Mouse (Mus musculus) Patski (cell line): ENCODE results near the gene Brsk1. TPM values are rescaled to one million over a fixed set of nuclear protein-coding genes. Genes with fewer than 3 reads are reported as not detected.

Experiments
- ATAC-seq: fragments of 100-300 bp; one replicate; pipeline ENCODE4 v1.8.0; 2021
- CTCF ChIA-PET: fragments of 350-600 bp; sonication (Branson Sonifier 250); formaldehyde crosslinking; loops from one replicate; lab custom pipeline; 2022; ENCODE audit warnings: inconsistent platforms; lab: Charles Lee
- POLR2A ChIA-PET: fragments of 350-600 bp; sonication (Branson Sonifier 250); formaldehyde crosslinking; loops from one replicate; lab custom pipeline; 2022; ENCODE audit warnings: antibody characterized with exemption, inconsistent platforms; lab: Charles Lee
- DNase-seq: peaks from one replicate; pipeline ENCODE4 v3.0.0-alpha.2; 2011; ENCODE audit warnings: low read depth, low spot score
- H3K27me3 ChIP-seq: fragments of 371-371 bp; one replicate; pipeline ENCODE4 v1.5.1; 2021
- CTCF ChIP-seq: fragments of 100-300 bp; IDR thresholded peaks from one replicate; pipeline ENCODE4 v1.5.1; 2021
- in situ Hi-C: fragments of 300-500 bp; cut with MboI; formaldehyde crosslinking; loops from 3 replicates; pipeline ENCODE4 v1.11.1; 2018; ENCODE audit warnings: low pct_unique_long_range_greater_than_20kb, mixed read lengths
- polyA plus RNA-seq: library from polyadenylated mRNA; unstranded; gene quantifications from one replicate; pipeline ENCODE4 v1.2.3, GENCODE M21; 2021

Brsk1 gene
- polyA plus RNA-seq, 1 experiment from 2014 or later, result 27.9 TPM

- DNase-seq (no peak), ATAC-seq (no peak)
- in situ Hi-C loops, result no loop called here
- CTCF ChIA-PET, result interaction anchor here (1.2 to 2.0 kb wide), 4 partner anchors 9 to 114 kb away, joined by 3 to 7 read pairs (median 4); no protein-coding TSS in a partner anchor
- H3K27me3 ChIP-seq, result no peaks in the 10 kb centered on the region
- no peak for TF ChIP-seq CTCF
- POLR2A ChIA-PET, result interaction anchor here (0.6 kb wide), 2 partner anchors 59 to 87 kb away, joined by 3 to 7 read pairs; no protein-coding TSS in a partner anchor
These were observed 2.6 kb downstream of the Brsk1 start for GRCm38 (mm10) chr7:4693004-4693403.

DNA sequence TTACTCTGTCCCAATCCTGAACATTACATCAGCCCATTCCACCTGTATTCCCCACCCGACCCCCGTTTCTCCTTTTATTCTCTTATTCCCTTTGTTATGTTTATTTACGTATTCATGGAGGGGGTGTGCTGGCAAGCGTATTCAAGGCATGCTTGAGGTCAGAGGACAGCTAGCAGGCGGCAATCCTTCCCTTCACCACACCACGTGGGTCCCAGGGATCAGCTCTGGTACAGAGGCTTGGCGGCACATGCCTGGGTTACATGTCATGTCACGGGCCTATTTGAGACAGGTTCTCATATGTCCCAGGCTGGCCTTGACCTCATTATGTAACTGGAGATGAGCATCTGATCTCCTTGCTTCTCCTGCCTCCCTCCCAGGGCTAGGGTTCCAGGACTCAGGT lies 11.9 kb downstream of the Brsk1 start:
- ATAC-seq (no peak), DNase-seq (no peak)
- POLR2A ChIA-PET, result no interaction called here
- in situ Hi-C loops, result no loop called here
- H3K27me3 ChIP-seq, result no peaks in the 10 kb centered on the region
- no peak for TF ChIP-seq CTCF
- CTCF ChIA-PET, result interaction anchor here (1.4 to 1.8 kb wide), 2 partner anchors 9 to 104 kb away, joined by 3 to 5 read pairs; no protein-coding TSS in a partner anchor

- no peak for ATAC-seq
- no peak for DNase-seq
- H3K27me3 ChIP-seq, result no peaks in the 10 kb centered on the region
- POLR2A ChIA-PET, result no interaction called here
- no peak for TF ChIP-seq CTCF
- in situ Hi-C loops, result no loop called here
- CTCF ChIA-PET, result interaction anchor here (1.8 kb wide), 1 partner anchor 10 kb away, joined by 5 read pairs; no protein-coding TSS in a partner anchor
These were observed 12.8 kb downstream of the Brsk1 start for GRCm38 (mm10) chr7:4703195-4703594.

DNA sequence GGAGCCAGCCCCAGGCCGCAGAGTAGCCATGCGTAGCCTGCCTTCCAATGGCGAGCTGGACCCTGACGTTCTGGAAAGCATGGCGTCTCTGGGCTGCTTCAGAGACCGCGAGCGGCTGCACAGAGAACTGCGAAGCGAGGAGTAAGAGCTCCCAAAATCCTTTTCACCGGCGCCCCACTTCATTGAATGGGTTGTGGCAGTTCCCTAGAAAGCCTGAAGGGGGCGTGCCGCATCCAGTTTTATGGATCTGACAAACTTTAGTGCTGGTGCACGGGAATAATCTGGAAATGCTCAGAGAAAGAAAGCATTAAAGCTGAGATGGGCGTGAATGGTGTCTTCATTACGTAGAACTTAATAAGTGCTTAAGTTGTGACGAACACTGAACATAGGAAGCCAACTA lies 14.7 kb downstream of the Brsk1 start:
- DNase-seq (no peak), ATAC-seq (no peak)
- TF ChIP-seq CTCF, result peak; percentile 80
- ChIA-PET POLR2A (interaction anchor here (0.6 kb wide), 1 partner anchor 58 kb away, joined by 3 read pairs; no protein-coding TSS in a partner anchor), CTCF (interaction anchor here (1.0 to 1.9 kb wide), 7 partner anchors 10 to 102 kb away, joined by 3 to 7 read pairs (median 4); partner anchors contain the start of genes Hspbp1 and Tmem238)
- no peaks in the 10 kb centered on the region for H3K27me3 ChIP-seq
- in situ Hi-C loops, result loop anchor here (5.0 kb wide), 1 partner anchor 92 kb away; no protein-coding TSS in a partner anchor

GRCm38 (mm10) chr7:4712594-4712993 lies 22.2 kb downstream of the Brsk1 start:
- no peak for TF ChIP-seq CTCF
- no peak for DNase-seq
- ChIA-PET POLR2A (interaction anchor here (0.6 kb wide), 1 partner anchor 21 kb away, joined by 3 read pairs; no protein-coding TSS in a partner anchor), CTCF (interaction anchor here (1.2 to 3.2 kb wide), 3 partner anchors 12 to 84 kb away, joined by 3 to 8 read pairs (median 7); partner anchors contain the start of genes Kmt5c and Tmem150b)
- in situ Hi-C loops, result no loop called here
- H3K27me3 ChIP-seq, result no peaks in the 10 kb centered on the region
- no peak for ATAC-seq

DNA sequence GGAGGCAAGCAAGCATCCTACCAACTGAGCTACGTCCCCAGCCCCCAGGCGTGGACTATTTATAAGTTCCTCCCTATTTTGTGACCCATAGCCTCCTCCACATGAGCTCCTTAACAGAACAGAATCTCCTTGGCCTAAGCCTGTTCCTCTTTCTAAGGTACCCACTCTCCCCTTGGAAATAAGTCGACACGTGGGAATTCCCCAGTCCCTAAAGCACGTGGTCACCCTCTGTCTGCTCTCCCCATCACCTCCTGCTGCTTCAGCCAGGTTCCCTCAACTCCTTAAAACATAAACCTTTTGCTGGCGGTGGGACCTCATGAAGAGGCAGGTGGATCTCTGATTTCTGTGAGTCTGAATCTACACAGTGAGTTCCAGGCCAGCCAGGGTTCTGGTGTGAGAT lies 26.6 kb downstream of the Brsk1 start:
- H3K27me3 ChIP-seq, result no peaks in the 10 kb centered on the region
- in situ Hi-C loops, result no loop called here
- no peak for DNase-seq
- CTCF ChIA-PET, result interaction anchor here (1.2 kb wide), 1 partner anchor 23 kb away, joined by 3 read pairs; no protein-coding TSS in a partner anchor
- POLR2A ChIA-PET, result interaction anchor here (1.2 kb wide), 1 partner anchor 22 kb away, joined by 3 read pairs; no protein-coding TSS in a partner anchor
- no peak for ATAC-seq
- TF ChIP-seq CTCF, result no peak

- ChIA-PET POLR2A (no interaction called here), CTCF (interaction anchor here (1.5 kb wide), 1 partner anchor 10 kb away, joined by 4 read pairs; no protein-coding TSS in a partner anchor)
- no peak for TF ChIP-seq CTCF
- DNase-seq (no peak), ATAC-seq (no peak)
- in situ Hi-C loops, result no loop called here
- H3K27me3 ChIP-seq, result no peaks in the 10 kb centered on the region
These were observed 28.9 kb downstream of the Brsk1 start for GRCm38 (mm10) chr7:4719276-4719675.

- no peak for TF ChIP-seq CTCF
- DNase-seq, result no peak
- ATAC-seq, result no peak
- H3K27me3 ChIP-seq, result no peaks in the 10 kb centered on the region
- CTCF ChIA-PET, result interaction anchor here (1.2 to 2.7 kb wide), 3 partner anchors 9 to 84 kb away, joined by 3 to 8 read pairs (median 4); no protein-coding TSS in a partner anchor
- in situ Hi-C loops, result no loop called here
- POLR2A ChIA-PET, result no interaction called here
These were observed 33.1 kb downstream of the Brsk1 start for GRCm38 (mm10) chr7:4723508-4723907.

DNA sequence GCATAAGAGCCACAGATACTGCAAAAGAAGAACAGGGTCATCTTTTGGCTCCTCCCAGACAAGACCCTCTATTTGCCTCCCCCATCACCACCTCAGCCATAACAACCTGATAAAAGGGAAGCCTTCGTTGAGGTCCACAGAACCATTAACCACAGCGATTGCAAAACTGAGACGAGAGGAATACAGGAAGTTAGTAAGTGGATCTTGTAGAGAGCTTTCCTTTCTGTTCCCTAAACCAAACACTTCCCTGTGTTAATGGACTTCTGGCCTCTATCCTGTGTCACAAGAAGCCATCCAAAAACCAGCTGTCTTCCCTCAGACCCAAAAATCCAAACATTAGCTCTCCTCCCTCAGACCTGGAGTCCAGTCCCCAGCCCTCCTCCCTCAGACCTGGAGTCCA lies 34.0 kb downstream of the Brsk1 start:
- no peak for TF ChIP-seq CTCF
- no peak for ATAC-seq
- CTCF ChIA-PET, result interaction anchor here (1.2 to 2.7 kb wide), 3 partner anchors 9 to 83 kb away, joined by 3 to 8 read pairs (median 4); no protein-coding TSS in a partner anchor
- no peaks in the 10 kb centered on the region for H3K27me3 ChIP-seq
- POLR2A ChIA-PET, result no interaction called here
- no peak for DNase-seq
- in situ Hi-C loops, result no loop called here

DNA sequence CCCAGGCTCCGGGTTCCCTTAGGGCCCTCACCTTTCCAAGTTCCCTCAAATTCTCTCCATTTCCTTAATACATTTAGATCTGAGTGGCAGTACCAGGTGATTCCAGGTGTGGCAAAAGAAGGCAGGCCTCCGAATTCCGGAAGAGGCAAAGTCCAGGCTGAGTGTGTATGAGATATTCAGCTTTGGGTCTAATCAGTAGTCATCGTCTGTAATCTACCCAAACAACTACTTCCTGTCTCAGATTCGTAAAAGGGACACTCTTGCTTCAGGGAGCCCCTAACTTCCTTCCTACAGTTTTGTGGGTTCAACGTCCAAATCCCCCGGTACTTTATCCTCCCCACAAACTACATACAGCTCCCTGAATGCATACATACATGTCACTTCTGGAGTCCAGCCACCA lies 34.8 kb downstream of the Brsk1 start, which contains the start of gene Tmem150b:
Tmem150b (minus strand) TSS at position 81 of the 400 bp plus-strand sequence.
- in situ Hi-C loops, result no loop called here
- DNase-seq, result no peak
- no peaks in the 10 kb centered on the region for H3K27me3 ChIP-seq
- no peak for TF ChIP-seq CTCF
- no peak for ATAC-seq
- ChIA-PET POLR2A (no interaction called here), CTCF (interaction anchor here (2.7 kb wide), 1 partner anchor 11 kb away, joined by 8 read pairs; no protein-coding TSS in a partner anchor)

- ATAC-seq (no peak), DNase-seq (no peak)
- no peak for TF ChIP-seq CTCF
- H3K27me3 ChIP-seq, result no peaks in the 10 kb centered on the region
- ChIA-PET CTCF (interaction anchor here (1.6 kb wide), 1 partner anchor 76 kb away, joined by 3 read pairs; no protein-coding TSS in a partner anchor), POLR2A (no interaction called here)
- in situ Hi-C loops, result loop anchor here (10.0 kb wide), 1 partner anchor 64 kb away; the partner anchor contains the start of gene Rpl28
These were observed 40.7 kb downstream of the Brsk1 start for GRCm38 (mm10) chr7:4731090-4731489.
